Mouse (Mus musculus) forebrain, embryonic 16.5 days (tissue): ENCODE measurements around the gene Pdzd2. TPM values are rescaled to one million over a fixed set of nuclear protein-coding genes. Genes with fewer than 3 reads are reported as not detected.

ENCODE experiments used
- ATAC-seq: fragments of 200-750 bp; cut with Nextera tagmentation; 2 replicates; pipeline ENCODE4 v1.8.0; 2017; ENCODE audit warnings: mild to moderate bottlenecking, moderate library complexity
- H3K27ac ChIP-seq: fragments of 300-500 bp; sonication (generic); 2 replicates; pipeline ENCODE4 v1.5.1; 2014; ENCODE audit warnings: low read length, control low read depth
- H3K27me3 ChIP-seq: fragments of 300-500 bp; sonication (generic); replicated peaks from 2 replicates; pipeline ENCODE4 v1.6.1; 2014; ENCODE audit warnings: low read length; ENCODE audit not compliant: control insufficient read depth, insufficient read depth
- H3K36me3 ChIP-seq: fragments of 300-500 bp; sonication (generic); 2 replicates; pipeline ENCODE4 v1.6.1; 2014; ENCODE audit not compliant: control insufficient read depth, insufficient read depth
- H3K4me1 ChIP-seq: fragments of 300-500 bp; sonication (generic); replicated peaks from 2 replicates; pipeline ENCODE4 v1.6.1; 2014; ENCODE audit warnings: low read length; ENCODE audit not compliant: control insufficient read depth, insufficient read depth
- H3K4me2 ChIP-seq: fragments of 300-500 bp; sonication (generic); 2 replicates; pipeline ENCODE4 v1.6.1; 2014; ENCODE audit warnings: mild to moderate bottlenecking, low read length, control low read depth
- H3K4me3 ChIP-seq: fragments of 300-500 bp; sonication (generic); replicated peaks from 2 replicates; pipeline ENCODE4 v1.5.1; 2014; ENCODE audit warnings: mild to moderate bottlenecking, low read length, control low read depth
- H3K9ac ChIP-seq: fragments of 300-500 bp; sonication (generic); replicated peaks from 2 replicates; pipeline ENCODE4 v1.6.1; 2014; ENCODE audit warnings: low read depth, low read length, control low read depth
- H3K9me3 ChIP-seq: fragments of 300-500 bp; sonication (generic); 2 replicates; pipeline ENCODE4 v1.6.1; 2016; ENCODE audit warnings: low read length; ENCODE audit not compliant: control insufficient read depth
- WGBS: fragments of 180-500 bp; shearing (Covaris S2); extraction: QIAGEN DNeasy Blood & Tissue Kit; methylation state at CpG from one replicate; pipeline ENCODE4 v1.1.7; 2014; 5-methylcytosine and 5-hydroxymethylcytosine counted together
- polyA plus RNA-seq: library from polyadenylated mRNA; unstranded; fragments of >200 nt; fragmentation: Nextera tagmentation; extraction: Ambion mirVana; gene quantifications from 2 replicates; pipeline ENCODE4 v1.2.1, GENCODE M21; 2015

Pdzd2 gene
- polyA plus RNA-seq, 1 experiment from 2014 or later, result 8.1 TPM

- no peak for ATAC-seq
- no peak overlapping the region; the same call in 1 of the 2 replicates for H3K9ac ChIP-seq
These were observed 416.9 kb downstream of the Pdzd2 start for GRCm38 (mm10) chr15:12322676-12323402.

GRCm38 (mm10) chr15:12321788-12322621, 417.7 kb downstream of the Pdzd2 start, which contains the start of gene 1810049J17Rik:
Gene 1810049J17Rik, minus strand, starts transcription at chr15:12321899.
- peak; percentile 36 for ATAC-seq
- Histone ChIP-seq H3K4me1 (peaks cover 24% of the 10 kb centered on the region), H3K27me3 (0 out of 2 replicates have a peak, but pooled peaks cover 3% of the 10 kb centered on the region), H3K27ac (peak within 1 kb of the TSS; percentile 94), H3K9ac (peak within 1 kb of the TSS; percentile 95), H3K4me2 (peak within 1 kb of the TSS; percentile 80), H3K9me3 (no peaks in the 10 kb centered on the region), H3K36me3 (no peaks in the 10 kb centered on the region), H3K4me3 (peak within 1 kb of the TSS; percentile 94)
- WGBS, result under 1% methylated on average over 61 of the region's 70 CpGs

More at GRCm38 (mm10) chr15:12322676-12323402, 416.9 kb downstream of the Pdzd2 start:
- Histone ChIP-seq H3K27ac (no peak overlapping the region), H3K36me3 (no peaks in the 10 kb centered on the region), H3K27me3 (0 out of 2 replicates have a peak, but pooled peaks cover 3% of the 10 kb centered on the region), H3K4me1 (peaks cover 24% of the 10 kb centered on the region), H3K4me2 (peak overlapping the region; percentile 80), H3K4me3 (peak overlapping the region; percentile 94), H3K9me3 (no peaks in the 10 kb centered on the region)
- 10% methylated on average over 9 of the region's 9 CpGs for WGBS

GRCm38 (mm10) chr15:12321091-12321787, 418.5 kb downstream of the Pdzd2 start, which contains the start of gene Golph3:
Gene Golph3, plus strand, starts transcription at chr15:12321450.
- WGBS, result under 1% methylated on average over 73 of the region's 74 CpGs
- Histone ChIP-seq H3K27ac (peak within 1 kb of the TSS; percentile 94), H3K9me3 (no peaks in the 10 kb centered on the region), H3K27me3 (0 out of 2 replicates have a peak, but pooled peaks cover 3% of the 10 kb centered on the region), H3K4me3 (peak within 1 kb of the TSS; percentile 94), H3K9ac (peak within 1 kb of the TSS; percentile 95), H3K4me2 (peak within 1 kb of the TSS; percentile 80), H3K36me3 (no peaks in the 10 kb centered on the region), H3K4me1 (peaks cover 24% of the 10 kb centered on the region)
- ATAC-seq, result peak; percentile 98

GRCm38 (mm10) chr15:12320441-12321090, 419.2 kb downstream of the Pdzd2 start:
- 5% methylated on average over 22 of the region's 22 CpGs for WGBS
- H3K4me3 ChIP-seq, result peak overlapping the region; percentile 94
- H3K9ac ChIP-seq, result peak overlapping the region; percentile 95
- peak overlapping the region; percentile 80 for H3K4me2 ChIP-seq
- no peak for ATAC-seq
- H3K36me3 ChIP-seq, result no peaks in the 10 kb centered on the region
- 0 out of 2 replicates have a peak, but pooled peaks cover 3% of the 10 kb centered on the region for H3K27me3 ChIP-seq
- no peaks in the 10 kb centered on the region for H3K9me3 ChIP-seq
- no peak overlapping the region; the same call in 1 of the 2 replicates for H3K27ac ChIP-seq
- H3K4me1 ChIP-seq, result peaks cover 24% of the 10 kb centered on the region

- H3K4me2 ChIP-seq, result no peak overlapping the region
- H3K27me3 ChIP-seq, result 0 out of 2 replicates have a peak, but pooled peaks cover 3% of the 10 kb centered on the region
- 51% methylated on average over 5 of the region's 5 CpGs for WGBS
- no peak for ATAC-seq
- no peak overlapping the region for H3K4me3 ChIP-seq
- H3K27ac ChIP-seq, result no peak overlapping the region
- peaks cover 24% of the 10 kb centered on the region for H3K4me1 ChIP-seq
- no peak overlapping the region for H3K9ac ChIP-seq
- H3K36me3 ChIP-seq, result no peaks in the 10 kb centered on the region
- no peaks in the 10 kb centered on the region for H3K9me3 ChIP-seq
These were observed 419.8 kb downstream of the Pdzd2 start for GRCm38 (mm10) chr15:12319889-12320288.

GRCm38 (mm10) chr15:12318451-12318850, 421.3 kb downstream of the Pdzd2 start:
- H3K27ac ChIP-seq, result no peak overlapping the region
- no peaks in the 10 kb centered on the region for H3K9me3 ChIP-seq
- no peak overlapping the region for H3K9ac ChIP-seq
- no peak for ATAC-seq
- H3K36me3 ChIP-seq, result no peaks in the 10 kb centered on the region
- H3K4me1 ChIP-seq, result peaks cover 14% of the 10 kb centered on the region
- no peak overlapping the region for H3K4me3 ChIP-seq
- H3K4me2 ChIP-seq, result no peak overlapping the region
- WGBS, result 82% methylated on average over 8 of the region's 8 CpGs
- H3K27me3 ChIP-seq, result 0 out of 2 replicates have a peak, but pooled peaks cover 3% of the 10 kb centered on the region

- 90% methylated on average over 5 of the region's 5 CpGs for WGBS
- Histone ChIP-seq H3K9me3 (no peaks in the 10 kb centered on the region), H3K27me3 (0 out of 2 replicates have a peak, but pooled peaks cover 3% of the 10 kb centered on the region), H3K36me3 (no peaks in the 10 kb centered on the region), H3K4me1 (peaks cover 5% of the 10 kb centered on the region), H3K9ac (no peak overlapping the region), H3K4me2 (no peak overlapping the region), H3K4me3 (no peak overlapping the region), H3K27ac (no peak overlapping the region)
- no peak for ATAC-seq
These were observed 422.4 kb downstream of the Pdzd2 start for GRCm38 (mm10) chr15:12317290-12317689.

GRCm38 (mm10) chr15:12315996-12316395, 423.7 kb downstream of the Pdzd2 start:
- Histone ChIP-seq H3K36me3 (no peaks in the 10 kb centered on the region), H3K9me3 (no peaks in the 10 kb centered on the region), H3K4me1 (peaks cover 5% of the 10 kb centered on the region), H3K27ac (no peak overlapping the region), H3K4me3 (no peak overlapping the region), H3K27me3 (0 out of 2 replicates have a peak, but pooled peaks cover 3% of the 10 kb centered on the region), H3K9ac (no peak overlapping the region), H3K4me2 (no peak overlapping the region)
- WGBS, result 78% methylated on average over 2 of the region's 2 CpGs
- no peak for ATAC-seq
